Mouse (Mus musculus) T-helper 17 cell (primary cell): ENCODE results near the gene C1qtnf1.

Experiments
- in situ Hi-C, 2 experiments: fragments of 300-600 bp; cut with MboI, MseI; formaldehyde crosslinking; loops; 1 replicate in 1 of 2; 2 replicates in 1 of 2; pipeline ENCODE4 v1.15.1; 2025; ENCODE audit warnings: high pct_unique_total_duplicates in 2 of 2

Gene C1qtnf1

GRCm38 (mm10) chr11:118434093-118434492 lies 6.1 kb downstream of the C1qtnf1 start:
- in situ Hi-C loops, result no loop called here

GRCm38 (mm10) chr11:118436471-118436935 lies 8.5 kb downstream of the C1qtnf1 start:
- in situ Hi-C loops, result no loop called here

- in situ Hi-C loops, result no loop called here
These were observed 10.8 kb downstream of the C1qtnf1 start for GRCm38 (mm10) chr11:118438665-118439414.

DNA sequence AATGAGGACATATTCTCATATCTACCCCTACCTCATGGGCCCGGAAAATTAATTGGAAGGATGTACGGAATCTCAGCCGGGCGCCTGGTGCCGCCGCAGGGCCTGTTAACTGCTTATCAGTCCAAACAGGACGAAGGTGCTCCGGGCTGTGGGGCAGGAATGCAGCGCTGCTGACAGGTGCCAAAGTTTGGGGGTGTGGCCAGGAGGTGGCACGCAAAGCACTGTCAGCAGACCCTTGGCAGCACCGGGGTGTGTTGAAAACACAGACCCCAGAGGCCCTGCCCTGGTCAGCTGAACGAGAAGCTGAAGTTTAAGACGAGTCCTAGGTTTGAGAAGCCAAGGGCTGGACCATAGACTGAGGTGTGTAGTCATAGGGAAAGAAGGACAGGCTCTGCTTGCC lies 14.7 kb downstream of the C1qtnf1 start:
- in situ Hi-C loops, result loop anchor here in 1 of 2 experiments (10.0 kb wide), 1 partner anchor 518 kb away; no protein-coding TSS in a partner anchor

GRCm38 (mm10) chr11:118443201-118443970 lies 15.4 kb downstream of the C1qtnf1 start:
- in situ Hi-C loops, result loop anchor here in 1 of 2 experiments (10.0 kb wide), 1 partner anchor 519 kb away; no protein-coding TSS in a partner anchor

DNA sequence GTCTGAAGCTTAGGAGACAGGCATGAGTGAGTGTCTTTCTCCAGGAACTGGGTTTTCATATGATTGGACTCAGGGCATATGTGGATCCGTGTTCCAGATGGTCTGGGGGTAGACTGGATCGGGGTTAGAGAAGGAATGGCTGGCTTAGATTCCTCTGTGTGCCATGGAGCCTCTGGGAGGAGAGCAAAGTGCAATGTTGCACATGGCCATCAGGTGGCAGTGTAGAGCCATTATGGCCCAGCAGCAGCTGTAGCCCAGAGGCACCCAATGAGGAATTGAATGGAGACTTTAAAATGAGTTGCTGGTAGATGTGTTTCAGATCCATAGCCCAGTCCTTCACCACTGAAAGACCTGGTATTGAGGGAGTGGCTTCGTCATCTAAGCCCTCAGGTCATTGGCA lies 17.8 kb downstream of the C1qtnf1 start:
- in situ Hi-C loops, result loop anchor here (5.0 to 10.0 kb wide), 3 partner anchors 36 to 521 kb away; no protein-coding TSS in a partner anchor

DNA sequence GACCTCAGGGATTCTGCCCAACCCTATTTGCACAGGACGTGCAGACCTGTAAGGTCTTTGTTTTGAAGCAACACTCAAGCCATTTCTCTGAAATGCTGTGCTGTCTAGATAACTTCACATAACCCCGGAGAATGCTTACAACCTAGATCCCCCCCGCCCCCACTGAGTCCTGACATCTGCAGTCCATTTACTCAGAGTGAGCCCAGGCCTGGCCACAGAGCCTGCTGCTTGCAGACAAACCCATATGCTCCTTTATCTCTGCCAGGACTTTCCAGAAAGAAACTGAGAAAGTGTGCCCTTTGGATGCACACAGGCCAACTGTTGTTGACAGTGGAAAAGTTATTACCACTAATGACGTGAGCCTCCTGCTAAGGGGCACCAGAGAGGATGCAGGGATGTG lies 19.3 kb downstream of the C1qtnf1 start:
- in situ Hi-C loops, result loop anchor here (5.0 to 10.0 kb wide), 3 partner anchors 35 to 523 kb away; no protein-coding TSS in a partner anchor

DNA sequence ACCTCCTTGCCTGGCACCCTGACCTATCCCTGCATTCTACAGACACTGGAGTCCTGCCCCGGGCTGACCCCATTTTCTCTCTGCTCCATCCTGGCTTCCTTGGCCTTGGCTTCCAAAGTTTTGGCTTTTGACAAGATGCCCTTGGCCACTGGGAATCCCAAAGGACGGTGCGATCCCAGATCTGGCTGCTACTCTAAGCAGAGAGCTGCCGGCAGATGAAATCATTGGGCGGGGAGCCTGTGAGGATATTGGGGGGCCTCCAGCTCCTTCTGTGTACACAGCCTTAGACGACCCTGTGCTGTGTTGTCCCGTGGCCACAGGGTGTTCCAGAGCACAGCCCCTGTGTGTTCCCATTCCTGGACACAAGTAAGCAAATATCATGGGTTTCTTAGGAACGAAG lies 20.4 kb downstream of the C1qtnf1 start:
- in situ Hi-C loops, result loop anchor here (5.0 to 10.0 kb wide), 3 partner anchors 34 to 524 kb away; no protein-coding TSS in a partner anchor

DNA sequence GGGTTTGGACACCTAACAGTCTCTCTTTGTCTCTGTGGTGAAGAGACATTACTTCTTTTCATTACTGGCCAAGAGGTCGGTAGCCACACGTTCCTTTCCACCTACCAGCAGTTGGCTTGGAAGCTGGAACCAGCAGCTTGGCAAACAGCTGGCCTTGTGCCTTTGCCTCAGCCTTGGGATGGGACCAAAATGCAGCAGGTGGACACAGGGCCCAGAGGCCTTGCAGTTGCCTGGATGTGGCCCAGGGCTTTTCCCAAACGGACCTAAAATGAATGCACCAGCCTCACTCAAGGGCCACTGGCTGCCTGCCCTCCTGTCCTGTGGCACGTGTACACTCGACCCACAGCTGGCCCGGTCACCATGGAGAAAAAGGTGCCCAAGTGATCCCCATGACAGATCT lies 23.2 kb downstream of the C1qtnf1 start:
- in situ Hi-C loops, result no loop called here

DNA sequence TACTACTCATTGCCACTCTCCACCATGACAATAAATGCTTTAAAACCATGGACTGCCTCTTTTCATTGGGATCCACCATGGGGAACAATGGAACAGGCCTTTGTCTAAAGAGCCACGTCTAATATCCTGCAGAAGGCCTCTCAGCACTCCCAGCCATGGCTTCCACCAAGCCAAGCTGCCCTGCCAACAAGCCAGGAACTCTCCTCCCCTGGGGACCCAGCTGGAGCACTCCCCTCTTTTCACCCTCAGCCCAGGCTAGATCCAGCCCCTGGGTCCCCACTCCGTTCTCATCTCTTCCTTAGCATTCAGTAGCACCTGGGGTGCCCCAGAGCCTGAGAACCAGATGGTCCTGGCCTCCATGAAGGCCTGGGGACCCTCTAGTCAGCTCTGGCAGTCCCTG lies 25.0 kb downstream of the C1qtnf1 start:
- in situ Hi-C loops, result no loop called here

DNA sequence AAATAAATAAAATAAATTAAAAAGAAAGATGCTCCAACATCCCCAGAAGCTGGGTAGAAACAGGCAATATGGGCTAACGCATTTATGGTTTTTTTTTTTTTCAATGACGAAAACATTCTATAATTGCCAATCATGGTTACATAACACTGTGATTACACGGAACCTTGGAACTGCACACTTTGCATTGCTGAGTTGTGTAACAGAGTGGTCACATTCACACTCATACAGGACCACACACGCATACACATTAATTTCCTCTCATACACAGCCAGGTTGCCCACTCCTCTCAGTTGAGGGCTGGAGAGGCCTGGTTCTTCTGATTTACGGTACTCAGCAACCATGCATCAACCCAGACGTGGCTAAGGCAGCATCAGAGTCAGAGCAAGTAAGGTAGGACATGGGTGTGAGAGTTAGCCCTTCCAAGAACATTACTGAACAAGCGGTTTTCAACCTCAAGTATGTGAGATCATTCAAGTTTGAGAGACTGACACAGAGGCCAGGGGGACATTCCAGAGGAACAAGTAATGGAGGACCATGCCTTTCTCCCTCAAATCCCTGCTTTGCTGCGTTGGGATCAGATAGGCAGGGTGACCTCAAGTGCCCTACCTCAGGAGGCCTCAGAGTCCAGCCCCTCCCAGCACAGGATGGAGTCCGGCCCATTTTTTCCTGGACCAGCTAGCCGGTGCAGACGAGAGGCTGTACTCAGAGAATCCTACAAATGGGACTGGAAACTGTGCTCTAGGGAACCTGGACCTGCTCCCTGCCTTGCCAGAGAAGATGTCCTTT lies 26.1 kb downstream of the C1qtnf1 start:
- in situ Hi-C loops, result no loop called here

DNA sequence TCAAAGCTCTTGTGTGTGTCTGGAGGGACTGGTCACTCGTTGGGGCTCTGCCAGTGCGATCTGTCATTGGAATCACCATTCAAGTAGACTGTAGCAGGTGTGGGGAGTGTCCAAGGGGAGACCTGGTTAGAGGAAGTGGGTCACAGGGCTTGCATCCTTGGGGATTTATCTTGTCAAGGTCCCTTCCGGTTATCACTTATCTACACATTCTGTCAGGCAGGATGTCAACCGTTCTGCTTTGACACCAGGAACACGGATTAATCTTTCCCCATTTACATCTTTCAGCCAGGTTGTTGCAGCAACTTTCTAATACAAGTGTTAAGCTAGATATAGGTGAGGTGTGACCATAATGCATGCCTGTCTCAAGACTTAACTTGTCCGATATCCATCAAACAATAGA lies 27.8 kb downstream of the C1qtnf1 start:
- in situ Hi-C loops, result no loop called here

GRCm38 (mm10) chr11:118456937-118457336 lies 28.9 kb downstream of the C1qtnf1 start:
- in situ Hi-C loops, result no loop called here

- in situ Hi-C loops, result no loop called here
These were observed 31.0 kb downstream of the C1qtnf1 start for GRCm38 (mm10) chr11:118459051-118459450.

GRCm38 (mm10) chr11:118459536-118459935 lies 31.5 kb downstream of the C1qtnf1 start:
- in situ Hi-C loops, result no loop called here

GRCm38 (mm10) chr11:118460280-118460679 lies 32.3 kb downstream of the C1qtnf1 start:
- in situ Hi-C loops, result no loop called here

- in situ Hi-C loops, result no loop called here
These were observed 39.5 kb downstream of the C1qtnf1 start for GRCm38 (mm10) chr11:118467441-118468035.

- in situ Hi-C loops, result no loop called here
These were observed 41.6 kb downstream of the C1qtnf1 start for GRCm38 (mm10) chr11:118469509-118470160.

DNA sequence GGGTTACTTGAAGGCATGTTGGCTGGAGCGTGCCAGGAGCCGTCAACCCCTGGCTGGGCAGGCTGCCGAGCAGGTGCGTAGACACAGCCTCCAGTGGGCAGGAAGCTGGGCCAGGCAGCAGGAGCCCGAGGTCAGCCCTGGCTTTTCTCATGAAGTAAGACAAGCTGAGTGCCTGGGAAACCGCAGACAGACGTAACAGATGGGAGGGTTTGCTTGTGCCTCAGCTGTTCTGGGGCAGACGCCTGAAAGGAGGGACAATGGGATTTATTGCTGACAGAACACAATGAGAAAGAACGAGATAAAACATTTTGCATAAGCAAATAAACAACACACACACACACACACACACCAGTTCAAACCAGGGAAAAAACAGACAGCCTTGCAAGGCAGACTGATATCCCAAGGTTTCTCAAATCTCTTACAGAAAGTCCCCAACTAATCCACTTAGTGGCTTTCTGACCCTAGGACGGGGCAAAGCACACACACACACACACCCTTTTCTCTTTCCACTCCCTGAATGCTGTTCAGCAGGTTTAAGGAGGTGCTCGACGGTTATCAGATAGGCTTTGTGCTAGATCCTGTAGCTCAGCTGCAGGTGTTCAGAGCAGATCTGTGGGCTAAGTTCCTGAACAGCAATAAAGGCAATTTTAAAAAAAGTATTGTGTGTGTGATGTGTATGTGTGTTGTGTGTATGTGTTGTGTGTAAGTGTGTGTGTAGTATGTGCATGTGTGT lies 42.4 kb downstream of the C1qtnf1 start:
- in situ Hi-C loops, result no loop called here

GRCm38 (mm10) chr11:118471676-118472075 lies 43.7 kb downstream of the C1qtnf1 start:
- in situ Hi-C loops, result no loop called here
